Mouse (Mus musculus) G1E (cell line): ENCODE results near the gene Pard3.

Experiments used
- CTCF ChIP-seq: IDR thresholded peaks from 2 replicates; pipeline ENCODE4 v1.5.1; 2012; ENCODE audit warnings: low read depth, low read length, inconsistent platforms, mixed read lengths
- GATA1 ChIP-seq: IDR thresholded peaks from 2 replicates; pipeline ENCODE4 v1.6.1; 2012; ENCODE audit warnings: borderline replicate concordance, low read length, inconsistent platforms, mixed read lengths
- GATA2 ChIP-seq: IDR thresholded peaks from 2 replicates; pipeline ENCODE4 v1.6.1; 2012; ENCODE audit warnings: low read depth, low read length, inconsistent platforms, borderline replicate concordance
- POLR2AphosphoS5 ChIP-seq: IDR thresholded peaks from 2 replicates; pipeline ENCODE4 v1.6.1; 2012; ENCODE audit warnings: low read depth, low read length, inconsistent platforms; ENCODE audit not compliant: insufficient replicate concordance
- TAL1 ChIP-seq: conservative IDR thresholded peaks from 2 replicates; pipeline ENCODE4 v1.6.1; 2012; ENCODE audit warnings: low read depth, low read length, inconsistent platforms, mixed read lengths

- TF ChIP-seq CTCF (no peak), GATA1 (no peak), TAL1 (no peak), GATA2 (no peak), POLR2AphosphoS5 (no peak)
Observed at GRCm38 (mm10) chr8:127124795-127125194, 61.1 kb downstream of the Pard3 start.
